In genomic region chr1:90843836-90844235, GRCm38 (mm10) we compare ENCODE assay signal across 7 mouse cellular contexts. TPM values are rescaled to one million over a fixed set of nuclear protein-coding genes. Genes with fewer than 3 reads are reported as not detected.
DNase-seq lines count a peak whose midpoint lies in the region; ATAC-seq and TF ChIP-seq lines count a peak whose summit lies in the region.

Col6a3 (minus strand) TSS chr1:90843971.

- no peak for ATAC-seq in hindbrain, embryonic 12.5 days (ENCODE audit: low FRiP score)
- ATAC-seq in stomach, embryonic 14.5 days (ENCODE audit: insufficient number of reproducible peaks, insufficient read depth, low FRiP score, low read depth): peak; percentile 77; the same call in 1 of the 2 replicates
- no peak for ATAC-seq in erythroid progenitor cell, adult 5-6 weeks (replicated peaks; ENCODE audit: low FRiP score, poor library complexity, severe bottlenecking)
- no peak for ATAC-seq in forebrain, embryonic 11.5 days (replicated peaks; ENCODE audit: low FRiP score)

- peak; percentile 40 for DNase-seq in adrenal gland, postnatal 14 days
- peak; percentile 16 for DNase-seq in liver
- no peak for DNase-seq in forebrain, embryonic 11.5 days (ENCODE audit: low spot score)

- no peaks in the 10 kb centered on the region for H3K27me3 ChIP-seq in hindbrain, embryonic 12.5 days
- H3K27me3 ChIP-seq in stomach, embryonic 14.5 days (ENCODE audit: control insufficient read depth, insufficient read depth, low read length): no peaks in the 10 kb centered on the region
- no peaks in the 10 kb centered on the region for H3K27me3 ChIP-seq in forebrain, embryonic 11.5 days (ENCODE audit: control insufficient read depth, insufficient read depth, low read length)

- no peak for TF ChIP-seq CTCF in embryonic fibroblast, embryonic 13.5 days (IDR thresholded peaks at IDR 0.05; ENCODE audit: borderline replicate concordance, insufficient read depth, low read length)

- H3K9ac ChIP-seq in hindbrain, embryonic 12.5 days: no peak within 1 kb of the TSS
- peak within 1 kb of the TSS; percentile 47 for H3K9ac ChIP-seq in stomach, embryonic 14.5 days (replicated peaks; ENCODE audit: low read depth, low read length)
- no peak within 1 kb of the TSS for H3K9ac ChIP-seq in forebrain, embryonic 11.5 days (ENCODE audit: low read length)

- peak within 1 kb of the TSS; percentile 78 for H3K27ac ChIP-seq in embryonic fibroblast, embryonic 13.5 days (ENCODE audit: insufficient read depth, low read length)
- no peak within 1 kb of the TSS for H3K27ac ChIP-seq in hindbrain, embryonic 12.5 days
- peak within 1 kb of the TSS; percentile 84 for H3K27ac ChIP-seq in stomach, embryonic 14.5 days (ENCODE audit: low read length)
- H3K27ac ChIP-seq in forebrain, embryonic 11.5 days (ENCODE audit: low read depth, low read length): no peak within 1 kb of the TSS

- peaks cover 3% of the 10 kb centered on the region; the same call in 1 of the 2 replicates for H3K4me1 ChIP-seq in embryonic fibroblast, embryonic 13.5 days (ENCODE audit: control insufficient read depth, insufficient read depth, low read length)
- no peaks in the 10 kb centered on the region for H3K4me1 ChIP-seq in hindbrain, embryonic 12.5 days
- H3K4me1 ChIP-seq in stomach, embryonic 14.5 days (ENCODE audit: control insufficient read depth, insufficient read depth, low read length): peaks cover 18% of the 10 kb centered on the region
- H3K4me1 ChIP-seq in forebrain, embryonic 11.5 days (replicated peaks; ENCODE audit: control insufficient read depth, insufficient read depth, low read length): no peaks in the 10 kb centered on the region

- H3K4me3 ChIP-seq in embryonic fibroblast, embryonic 13.5 days (ENCODE audit: insufficient read depth, low read length): peak within 1 kb of the TSS; percentile 62
- H3K4me3 ChIP-seq in hindbrain, embryonic 12.5 days: peak within 1 kb of the TSS; percentile 19
- H3K4me3 ChIP-seq in stomach, embryonic 14.5 days (ENCODE audit: low read depth, low read length): peak within 1 kb of the TSS; percentile 35
- H3K4me3 ChIP-seq in forebrain, embryonic 11.5 days (ENCODE audit: low read depth, low read length): no peak within 1 kb of the TSS

- WGBS in hindbrain, embryonic 12.5 days: 36% methylated on average over 4 of the region's 4 CpGs
- 26% methylated on average over 4 of the region's 4 CpGs for WGBS in stomach, embryonic 14.5 days
- 58% methylated on average over 4 of the region's 4 CpGs for WGBS in forebrain, embryonic 11.5 days

- peak; percentile 99 for TF ChIP-seq POLR2A in embryonic fibroblast, embryonic 13.5 days (IDR thresholded peaks at IDR 0.05; ENCODE audit: low read depth, low read length)

- no peaks in the 10 kb centered on the region for H3K36me3 ChIP-seq in hindbrain, embryonic 12.5 days
- no peaks in the 10 kb centered on the region for H3K36me3 ChIP-seq in stomach, embryonic 14.5 days (ENCODE audit: control insufficient read depth, insufficient read depth, low read length)
- no peaks in the 10 kb centered on the region for H3K36me3 ChIP-seq in forebrain, embryonic 11.5 days (ENCODE audit: control insufficient read depth, insufficient read depth, low read length)

- H3K4me2 ChIP-seq in hindbrain, embryonic 12.5 days (replicated peaks): peak within 1 kb of the TSS; percentile 38
- peak within 1 kb of the TSS; percentile 60 for H3K4me2 ChIP-seq in stomach, embryonic 14.5 days (replicated peaks; ENCODE audit: low read depth, low read length)
- H3K4me2 ChIP-seq in forebrain, embryonic 11.5 days (ENCODE audit: low read depth, low read length, severe bottlenecking): no peak within 1 kb of the TSS

- H3K9me3 ChIP-seq in hindbrain, embryonic 12.5 days (replicated peaks): no peaks in the 10 kb centered on the region
- H3K9me3 ChIP-seq in stomach, embryonic 14.5 days (ENCODE audit: control insufficient read depth, low read depth, low read length): no peaks in the 10 kb centered on the region
- no peaks in the 10 kb centered on the region for H3K9me3 ChIP-seq in forebrain, embryonic 11.5 days (ENCODE audit: control insufficient read depth, low read length)

RNA-seq across cellular contexts. Expression of gene Col6a3, which starts in this region (rescaled TPM):
- 70.2 and 82.4 TPM in 2 replicates for total RNA-seq in adrenal gland, postnatal 14 days (2021)
- 591 and 749 TPM in 2 replicates for polyA plus RNA-seq in embryonic fibroblast, embryonic 13.5 days (2011; ENCODE audit: insufficient read length, low read depth, missing spikeins)
- 22.6 and 32.1 TPM in 2 replicates for polyA plus RNA-seq in hindbrain, embryonic 12.5 days (2016; fragmentation: Nextera tagmentation; extraction: Ambion mirVana)
- 133 and 146 TPM in 2 replicates for polyA plus RNA-seq in stomach, embryonic 14.5 days (2014; fragmentation: Nextera tagmentation; extraction: Ambion mirVana)
- total RNA-seq in erythroid progenitor cell, adult 5-6 weeks (2015; ENCODE audit: low replicate concordance): not detected in 2 replicates
- total RNA-seq in erythroid progenitor cell, adult 5-6 weeks (2017; ENCODE audit: low replicate concordance): 0.13 TPM in 1 of 2 replicates, not detected in the other
- 6.3 and 7.6 TPM in 2 replicates for polyA plus RNA-seq in forebrain, embryonic 11.5 days (2014; fragmentation: Nextera tagmentation; extraction: Ambion mirVana)

Comparison
In these comparisons a context has a peak if more than half of its experiments do, and no peak if none do; other contexts are left out.
1. RNA of gene Col6a3 (total RNA-seq): 70.2 to 82.4 TPM in adrenal gland, postnatal 14 days; 0.13 TPM in erythroid progenitor cell, adult 5-6 weeks; every median in the first group is over 10 times any median in the second.
2. H3K27ac ChIP-seq: peak in embryonic fibroblast, embryonic 13.5 days (single experiment) and stomach, embryonic 14.5 days (single experiment); none in hindbrain, embryonic 12.5 days (single experiment) and forebrain, embryonic 11.5 days (single experiment).